Mouse (Mus musculus) neural tube, embryonic 15.5 days (tissue): ENCODE measurements around the gene Cit. TPM values are rescaled to one million over a fixed set of nuclear protein-coding genes. Genes with fewer than 3 reads are reported as not detected.

Experiments
- ATAC-seq: fragments of 200-750 bp; cut with Nextera tagmentation; 2 replicates; pipeline ENCODE4 v1.8.0; 2017; ENCODE audit warnings: mild to moderate bottlenecking, moderate TSS enrichment, moderate library complexity; ENCODE audit not compliant: low FRiP score
- H3K27ac ChIP-seq: fragments of 300-500 bp; sonication (generic); replicated peaks from 2 replicates; pipeline ENCODE4 v1.5.1; 2015; ENCODE audit warnings: mild to moderate bottlenecking, inconsistent platforms
- H3K27me3 ChIP-seq: fragments of 300-500 bp; sonication (generic); replicated peaks from 2 replicates; pipeline ENCODE4 v1.6.1; 2015; ENCODE audit warnings: inconsistent platforms
- H3K36me3 ChIP-seq: fragments of 300-500 bp; sonication (generic); 2 replicates; pipeline ENCODE4 v1.6.1; 2015; ENCODE audit warnings: inconsistent platforms
- H3K4me1 ChIP-seq: fragments of 300-500 bp; sonication (generic); 2 replicates; pipeline ENCODE4 v1.6.1; 2015; ENCODE audit warnings: inconsistent platforms
- H3K4me2 ChIP-seq: fragments of 300-500 bp; sonication (generic); 2 replicates; pipeline ENCODE4 v1.6.1; 2015; ENCODE audit warnings: inconsistent platforms, mild to moderate bottlenecking, moderate library complexity
- H3K4me3 ChIP-seq: fragments of 300-500 bp; sonication (generic); replicated peaks from 2 replicates; pipeline ENCODE4 v1.5.1; 2015; ENCODE audit warnings: mild to moderate bottlenecking, inconsistent platforms
- H3K9ac ChIP-seq: fragments of 300-500 bp; sonication (generic); replicated peaks from 2 replicates; pipeline ENCODE4 v1.6.1; 2015; ENCODE audit warnings: mild to moderate bottlenecking, inconsistent platforms
- H3K9me3 ChIP-seq: fragments of 300-500 bp; sonication (generic); replicated peaks from 2 replicates; pipeline ENCODE4 v1.6.1; 2016; ENCODE audit warnings: inconsistent platforms
- WGBS: fragments of 180-500 bp; shearing (Covaris S2); methylation state at CpG from one replicate; pipeline ENCODE4 v1.1.7; 2015; ENCODE audit warnings: mixed read lengths; 5-methylcytosine and 5-hydroxymethylcytosine counted together
- polyA plus RNA-seq: library from polyadenylated mRNA; unstranded; fragments of >200 nt; fragmentation: Nextera tagmentation; extraction: Ambion mirVana; gene quantifications from 2 replicates; pipeline ENCODE4 v1.2.1, GENCODE M21; 2015

Gene Cit
- polyA plus RNA-seq, 1 experiment from 2014 or later = 40.1 TPM

DNA sequence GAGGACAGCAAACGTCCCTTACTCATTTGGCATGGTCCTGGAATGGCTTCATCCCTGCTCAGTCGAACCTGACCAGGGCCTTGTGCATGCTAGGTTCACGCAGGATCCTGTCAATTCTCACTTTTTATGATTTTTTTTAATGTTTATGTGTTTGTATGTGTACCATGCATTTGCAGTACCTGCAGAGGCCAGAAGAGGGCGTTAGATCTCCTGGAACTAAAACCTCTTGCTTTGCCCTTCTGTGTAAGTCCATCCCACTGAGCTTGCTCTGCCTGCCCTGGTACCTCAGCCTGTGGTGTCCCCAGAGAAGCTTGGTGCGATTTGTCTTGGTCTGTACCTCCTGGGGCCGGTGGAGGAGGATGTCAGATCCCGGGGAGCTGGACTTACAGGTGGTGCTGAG lies 105.9 kb downstream of the Cit start:
- WGBS = 92% methylated on average over 7 of the region's 7 CpGs
- ATAC-seq = no peak
- Histone ChIP-seq H3K36me3 (peaks cover 69% of the 10 kb centered on the region), H3K27me3 (no peaks in the 10 kb centered on the region), H3K27ac (no peak overlapping the region), H3K9ac (no peak overlapping the region), H3K4me2 (no peak overlapping the region), H3K9me3 (no peaks in the 10 kb centered on the region), H3K4me3 (no peak overlapping the region), H3K4me1 (no peaks in the 10 kb centered on the region)

DNA sequence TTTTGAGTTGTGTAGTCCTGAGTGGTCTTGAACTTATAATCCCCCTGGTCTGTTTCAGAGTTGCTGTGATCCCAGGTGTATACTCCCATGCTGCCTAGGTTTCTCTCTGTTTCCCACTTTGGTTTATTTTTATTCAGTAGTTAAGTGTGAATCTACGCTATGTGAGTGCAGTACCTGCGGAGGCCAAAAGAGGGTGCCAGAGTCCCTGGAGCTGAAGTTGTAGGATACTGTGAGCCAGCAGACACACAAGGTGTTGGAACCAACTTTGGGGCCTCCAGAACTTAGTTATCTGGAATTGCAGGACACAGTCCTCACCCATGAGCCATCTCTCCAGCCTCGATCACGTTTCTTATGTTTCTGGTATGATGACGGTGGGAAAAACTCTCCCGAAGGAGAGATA lies 108.1 kb downstream of the Cit start:
- WGBS = 96% methylated on average over 6 of the region's 6 CpGs
- H3K9ac ChIP-seq = no peak overlapping the region
- no peak overlapping the region for H3K27ac ChIP-seq
- no peaks in the 10 kb centered on the region for H3K4me1 ChIP-seq
- no peak overlapping the region for H3K4me3 ChIP-seq
- H3K4me2 ChIP-seq = no peak overlapping the region
- no peaks in the 10 kb centered on the region for H3K9me3 ChIP-seq
- ATAC-seq = no peak
- no peaks in the 10 kb centered on the region for H3K27me3 ChIP-seq
- peaks cover 55% of the 10 kb centered on the region for H3K36me3 ChIP-seq

DNA sequence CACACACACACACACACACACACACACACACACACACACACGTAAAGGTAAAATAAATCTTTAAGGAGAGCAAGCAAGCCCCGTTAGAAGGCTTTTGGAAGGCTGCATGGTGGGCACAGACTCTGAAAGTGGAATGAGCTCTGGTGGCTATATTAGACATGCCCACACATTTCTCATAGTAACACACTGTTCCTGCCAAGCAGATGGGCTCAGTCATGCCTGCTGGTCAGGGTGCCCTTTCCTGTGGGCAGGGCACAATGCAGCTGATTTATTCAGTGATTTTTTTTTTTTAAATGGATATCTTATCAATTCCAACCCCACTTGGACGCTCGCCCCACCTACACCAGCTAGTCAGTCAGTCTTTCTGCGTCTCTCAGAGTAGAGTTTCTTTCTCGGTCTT lies 109.0 kb downstream of the Cit start:
- Histone ChIP-seq H3K27ac (no peak overlapping the region), H3K9ac (no peak overlapping the region), H3K4me3 (no peak overlapping the region), H3K4me1 (no peaks in the 10 kb centered on the region), H3K4me2 (no peak overlapping the region), H3K27me3 (no peaks in the 10 kb centered on the region), H3K36me3 (peaks cover 51% of the 10 kb centered on the region), H3K9me3 (no peaks in the 10 kb centered on the region)
- no peak for ATAC-seq
- 97% methylated on average over 6 of the region's 6 CpGs for WGBS

DNA sequence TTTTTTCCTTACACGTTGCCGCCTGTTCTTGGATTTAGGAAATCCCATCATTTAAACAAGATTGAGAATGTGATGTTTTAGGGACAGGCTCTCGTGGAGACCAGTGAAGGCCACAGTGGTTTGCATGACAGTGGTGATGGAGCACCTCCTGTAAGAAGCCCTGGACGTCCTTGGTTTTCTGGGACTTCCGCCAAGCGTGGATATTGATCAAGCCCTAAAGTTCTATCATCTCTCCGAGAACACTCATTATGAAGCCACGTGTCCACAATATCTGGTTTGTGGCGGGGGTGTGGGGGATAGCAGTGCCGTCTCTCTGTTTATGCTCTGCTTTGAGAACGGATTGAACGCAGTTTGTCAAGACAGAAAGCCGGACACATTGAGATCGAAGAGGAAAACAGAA lies 109.5 kb downstream of the Cit start:
- WGBS = 88% methylated on average over 14 of the region's 14 CpGs
- Histone ChIP-seq H3K27ac (no peak overlapping the region), H3K9ac (no peak overlapping the region), H3K27me3 (no peaks in the 10 kb centered on the region), H3K4me2 (no peak overlapping the region), H3K4me1 (no peaks in the 10 kb centered on the region), H3K4me3 (no peak overlapping the region), H3K36me3 (peaks cover 51% of the 10 kb centered on the region), H3K9me3 (no peaks in the 10 kb centered on the region)
- no peak for ATAC-seq

DNA sequence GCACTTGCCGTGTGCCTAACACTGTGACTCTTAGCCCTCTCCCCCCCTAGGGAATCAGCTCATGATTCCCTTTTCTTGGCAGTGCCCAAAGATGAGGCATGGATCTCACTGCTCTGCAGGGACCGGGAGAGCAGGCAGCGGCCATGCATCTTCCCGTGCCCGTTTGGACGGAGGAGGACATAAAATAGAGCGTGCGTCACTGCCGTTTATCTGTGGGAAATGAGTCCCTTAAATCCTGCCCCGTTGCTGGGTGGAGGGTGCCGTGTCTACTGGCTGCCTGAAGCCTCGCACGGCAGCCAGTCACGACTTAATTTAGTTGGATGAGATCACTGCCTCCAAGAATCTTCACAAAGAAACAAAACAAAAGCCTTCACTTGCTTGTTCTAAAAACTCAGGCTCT lies 110.1 kb downstream of the Cit start:
- Histone ChIP-seq H3K4me1 (no peaks in the 10 kb centered on the region), H3K36me3 (peaks cover 51% of the 10 kb centered on the region), H3K4me3 (no peak overlapping the region), H3K4me2 (no peak overlapping the region), H3K9me3 (no peaks in the 10 kb centered on the region), H3K27ac (no peak overlapping the region; the same call in 1 of the 2 replicates), H3K27me3 (no peaks in the 10 kb centered on the region), H3K9ac (no peak overlapping the region)
- ATAC-seq = no peak
- WGBS = 84% methylated on average over 14 of the region's 14 CpGs

DNA sequence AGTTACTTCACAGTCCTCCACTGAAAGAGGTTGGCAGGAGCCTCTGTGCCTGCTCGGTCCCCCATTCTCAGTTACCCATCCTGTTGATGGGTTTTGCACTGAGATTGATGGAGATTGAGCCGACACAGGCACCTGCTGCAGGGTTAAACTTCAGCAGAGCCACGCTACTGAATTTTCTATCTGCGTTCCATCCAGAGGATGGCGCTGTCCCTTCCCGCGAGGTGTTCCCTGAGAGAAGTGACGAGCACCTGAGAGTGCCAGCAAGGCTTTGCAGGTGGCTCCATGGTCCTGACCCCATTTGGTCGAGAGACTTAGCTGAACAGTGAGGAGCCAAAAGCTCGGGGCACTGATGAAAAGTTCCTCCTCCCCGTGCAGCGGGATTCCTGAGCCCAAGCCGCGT lies 111.0 kb downstream of the Cit start:
- WGBS = 97% methylated on average over 14 of the region's 14 CpGs
- H3K36me3 ChIP-seq = peaks cover 43% of the 10 kb centered on the region
- no peaks in the 10 kb centered on the region for H3K9me3 ChIP-seq
- no peak overlapping the region for H3K4me3 ChIP-seq
- no peak overlapping the region for H3K9ac ChIP-seq
- H3K4me1 ChIP-seq = no peaks in the 10 kb centered on the region
- ATAC-seq = no peak
- no peaks in the 10 kb centered on the region for H3K27me3 ChIP-seq
- H3K27ac ChIP-seq = no peak overlapping the region
- H3K4me2 ChIP-seq = no peak overlapping the region

DNA sequence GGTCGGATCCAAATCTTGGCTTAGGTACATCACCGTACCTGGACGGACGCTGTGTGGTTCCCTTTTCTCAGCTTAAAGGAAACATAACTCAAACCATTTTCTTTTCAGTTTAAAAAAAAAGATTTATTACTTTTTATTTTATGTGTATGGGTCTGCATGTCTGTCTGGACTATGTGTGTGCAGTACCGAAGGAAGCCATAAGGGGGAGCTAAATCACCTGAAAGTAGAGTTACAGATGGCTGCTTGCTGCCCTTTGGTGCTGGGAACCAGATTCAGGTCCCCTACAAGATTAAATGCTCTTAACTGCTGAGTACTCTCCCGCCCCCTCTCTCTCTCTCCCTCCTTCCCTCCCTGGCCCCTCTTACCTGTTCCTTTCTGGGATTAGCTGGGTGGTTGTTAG lies 112.1 kb downstream of the Cit start:
- Histone ChIP-seq H3K4me3 (no peak overlapping the region), H3K9ac (no peak overlapping the region), H3K9me3 (no peaks in the 10 kb centered on the region), H3K36me3 (peaks cover 31% of the 10 kb centered on the region), H3K27me3 (no peaks in the 10 kb centered on the region), H3K4me2 (no peak overlapping the region), H3K4me1 (no peaks in the 10 kb centered on the region), H3K27ac (no peak overlapping the region)
- WGBS = 98% methylated on average over 6 of the region's 6 CpGs
- ATAC-seq = no peak

DNA sequence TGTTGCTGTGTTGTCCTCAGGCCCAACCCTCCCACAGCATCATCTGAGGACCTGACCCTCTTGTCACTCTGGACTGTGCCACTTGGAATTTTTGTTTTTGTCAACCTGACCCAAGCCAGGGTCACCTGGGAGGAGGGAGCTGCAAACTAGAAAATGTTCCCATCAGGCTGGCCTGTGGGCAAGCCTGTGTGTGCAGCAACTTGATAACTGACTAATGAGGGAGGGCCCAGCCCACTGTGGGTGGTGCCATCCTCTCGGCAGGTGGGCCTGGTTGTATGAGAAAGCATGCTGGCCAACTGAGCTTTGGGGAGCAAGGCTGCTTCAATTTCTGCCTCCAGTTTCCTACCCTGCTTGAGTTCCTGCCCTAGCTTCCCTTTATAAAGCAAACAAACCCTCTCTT lies 113.3 kb downstream of the Cit start:
- H3K9me3 ChIP-seq = no peaks in the 10 kb centered on the region
- no peak overlapping the region for H3K4me3 ChIP-seq
- no peak overlapping the region for H3K9ac ChIP-seq
- WGBS = 87% methylated on average over 1 of the region's 1 CpGs
- H3K4me2 ChIP-seq = no peak overlapping the region
- no peaks in the 10 kb centered on the region for H3K27me3 ChIP-seq
- H3K36me3 ChIP-seq = peaks cover 22% of the 10 kb centered on the region
- no peaks in the 10 kb centered on the region for H3K4me1 ChIP-seq
- no peak for ATAC-seq
- no peak overlapping the region for H3K27ac ChIP-seq

DNA sequence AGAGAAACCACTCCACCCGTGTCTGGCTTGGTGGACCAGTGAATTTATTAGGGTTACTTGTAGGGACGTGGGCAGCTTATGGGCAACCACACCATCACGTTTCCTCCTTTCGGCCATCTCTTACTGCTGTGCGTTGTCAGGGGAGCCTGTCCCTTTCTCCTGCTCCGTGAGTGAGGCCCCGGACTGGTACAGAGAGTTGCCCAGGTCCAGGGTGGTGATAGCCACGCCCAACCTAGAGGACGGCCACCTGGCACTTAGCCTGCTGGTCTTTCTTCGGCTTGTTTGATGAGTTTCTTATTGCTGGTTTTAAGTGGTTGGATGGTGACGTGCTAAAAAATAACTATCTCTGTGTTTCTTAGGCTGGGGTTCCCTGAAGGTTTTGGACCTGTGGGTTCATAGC lies 113.7 kb downstream of the Cit start:
- H3K27me3 ChIP-seq = no peaks in the 10 kb centered on the region
- H3K9me3 ChIP-seq = no peaks in the 10 kb centered on the region
- H3K4me2 ChIP-seq = no peak overlapping the region
- no peaks in the 10 kb centered on the region for H3K4me1 ChIP-seq
- no peak overlapping the region for H3K4me3 ChIP-seq
- H3K27ac ChIP-seq = no peak overlapping the region
- WGBS = 93% methylated on average over 11 of the region's 11 CpGs
- no peak for ATAC-seq
- H3K9ac ChIP-seq = no peak overlapping the region
- peaks cover 17% of the 10 kb centered on the region for H3K36me3 ChIP-seq

DNA sequence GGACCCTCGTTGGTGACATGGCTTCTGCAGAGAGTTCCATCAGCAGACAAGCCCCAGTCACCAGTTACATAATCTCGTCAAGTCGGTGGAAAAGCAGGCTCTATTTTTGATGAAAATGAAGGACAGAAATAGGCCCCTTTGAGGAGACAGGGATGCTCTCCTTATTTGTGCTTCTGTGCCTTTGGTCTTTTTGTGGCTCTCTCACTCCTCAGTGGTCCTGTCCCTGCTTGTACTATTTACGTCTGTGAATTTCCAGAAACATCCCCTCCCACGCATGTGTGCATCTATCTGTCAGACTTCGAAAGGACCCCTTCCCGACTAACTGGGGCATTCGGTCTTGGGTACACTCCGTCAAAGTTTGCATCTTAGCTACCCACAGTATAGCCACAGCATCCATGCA lies 116.7 kb downstream of the Cit start:
- WGBS = 95% methylated on average over 9 of the region's 9 CpGs
- Histone ChIP-seq H3K4me1 (no peaks in the 10 kb centered on the region), H3K4me2 (no peak overlapping the region)

DNA sequence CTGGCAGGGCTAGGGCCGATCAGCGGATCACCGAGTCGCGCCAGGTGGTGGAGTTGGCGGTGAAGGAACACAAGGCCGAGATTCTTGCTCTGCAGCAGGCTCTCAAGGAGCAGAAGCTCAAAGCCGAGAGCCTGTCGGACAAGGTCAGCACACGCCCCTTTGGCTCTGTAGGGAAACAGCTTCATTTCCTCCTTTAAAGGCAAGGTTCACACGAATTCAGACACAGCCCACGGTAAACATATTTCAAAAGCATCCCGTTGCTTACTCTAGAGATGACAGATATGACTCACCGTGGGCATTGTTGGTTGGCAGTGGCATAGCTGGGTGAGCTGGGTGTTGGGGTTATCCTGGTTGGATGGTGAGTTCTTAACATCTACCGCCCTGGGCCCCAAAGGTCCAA lies 126.2 kb downstream of the Cit start:
- H3K4me1 ChIP-seq = no peaks in the 10 kb centered on the region
- no peak overlapping the region for H3K4me3 ChIP-seq
- WGBS = 92% methylated on average over 15 of the region's 15 CpGs
- H3K9ac ChIP-seq = no peak overlapping the region
- H3K27me3 ChIP-seq = no peaks in the 10 kb centered on the region
- H3K9me3 ChIP-seq = no peaks in the 10 kb centered on the region
- ATAC-seq = no peak
- H3K27ac ChIP-seq = no peak overlapping the region
- H3K4me2 ChIP-seq = no peak overlapping the region
- H3K36me3 ChIP-seq = peaks cover 16% of the 10 kb centered on the region

More for the DNA sequence above, 116.7 kb downstream of the Cit start:
- Histone ChIP-seq H3K9ac (no peak overlapping the region), H3K4me3 (no peak overlapping the region), H3K27me3 (no peaks in the 10 kb centered on the region), H3K27ac (no peak overlapping the region), H3K36me3 (no peaks in the 10 kb centered on the region), H3K9me3 (no peaks in the 10 kb centered on the region)
- ATAC-seq = no peak

DNA sequence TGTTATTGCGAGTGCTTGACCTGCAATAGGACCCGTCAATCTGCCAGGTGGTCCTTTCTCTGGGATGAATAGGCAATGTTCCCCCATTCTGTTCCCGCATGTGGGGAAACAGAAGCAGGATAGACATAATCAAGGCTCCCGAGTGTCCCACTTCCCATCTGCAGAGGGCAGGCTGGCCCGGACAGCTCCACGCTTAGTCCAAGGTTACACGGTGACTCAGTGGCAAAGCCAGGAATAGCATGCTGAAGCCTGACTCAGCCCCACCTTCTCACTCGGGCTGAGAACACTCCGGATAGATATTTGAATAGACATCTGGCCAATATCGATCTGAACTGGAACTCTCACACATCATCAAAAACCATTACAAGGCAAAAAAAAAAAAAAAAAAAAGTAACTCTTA lies 130.6 kb downstream of the Cit start:
- Histone ChIP-seq H3K9me3 (no peaks in the 10 kb centered on the region), H3K4me3 (no peak overlapping the region), H3K9ac (no peak overlapping the region), H3K36me3 (peaks cover 11% of the 10 kb centered on the region; the same call in 1 of the 2 replicates), H3K27ac (no peak overlapping the region), H3K27me3 (no peaks in the 10 kb centered on the region), H3K4me2 (no peak overlapping the region), H3K4me1 (peaks cover 11% of the 10 kb centered on the region; the same call in 1 of the 2 replicates)
- 91% methylated on average over 10 of the region's 10 CpGs for WGBS
- ATAC-seq = no peak

DNA sequence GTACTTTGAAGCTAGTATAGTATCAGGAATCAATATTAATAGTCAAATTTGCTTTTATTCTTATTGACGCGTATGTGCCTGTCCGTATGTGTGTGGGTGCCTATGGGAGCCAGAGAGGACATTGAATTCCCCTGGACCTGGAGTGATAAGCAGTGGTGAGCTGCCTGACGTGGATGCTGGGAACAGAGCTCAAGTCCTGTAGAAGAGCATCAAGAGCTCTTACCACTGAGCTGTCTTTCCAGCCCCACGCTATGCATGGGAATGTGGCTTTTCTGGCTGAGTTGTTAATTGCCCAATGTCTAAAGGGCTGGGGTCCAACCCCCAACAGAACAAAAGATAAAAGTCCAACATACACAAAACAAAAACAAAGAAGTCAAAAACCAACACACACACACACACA lies 131.4 kb downstream of the Cit start:
- no peak overlapping the region for H3K4me3 ChIP-seq
- H3K4me2 ChIP-seq = no peak overlapping the region
- H3K27me3 ChIP-seq = no peaks in the 10 kb centered on the region
- 93% methylated on average over 5 of the region's 5 CpGs for WGBS
- H3K9me3 ChIP-seq = no peaks in the 10 kb centered on the region
- no peak overlapping the region for H3K27ac ChIP-seq
- peaks cover 7% of the 10 kb centered on the region; the same call in 1 of the 2 replicates for H3K36me3 ChIP-seq
- no peak overlapping the region for H3K9ac ChIP-seq
- no peak for ATAC-seq
- H3K4me1 ChIP-seq = peaks cover 11% of the 10 kb centered on the region; the same call in 1 of the 2 replicates
